Comparison of ENCODE assay signal across 9 mouse cellular contexts in genomic region chr1:78197351-78198234, GRCm38 (mm10). TPM values are rescaled to one million over a fixed set of nuclear protein-coding genes. Genes with fewer than 3 reads are reported as not detected.
DNase-seq lines count a peak whose midpoint lies in the region; ATAC-seq lines count a peak whose summit lies in the region.
"Had no signal": no experiment of that assay in that cellular context is flagged by ENCODE, and none has a peak within 500 bp of the region (broad histone marks: within the 10 kb centered on the region; RNA-seq: fewer than 3 reads in every experiment).

No protein-coding gene starts in this region.

- ATAC-seq in kidney, embryonic 16.5 days (ENCODE audit: low FRiP score, low TSS enrichment) = no peak
- no peak for ATAC-seq in embryonic facial prominence, embryonic 14.5 days (ENCODE audit: low read depth)
- peak; percentile 71 for ATAC-seq in neural tube, embryonic 14.5 days (ENCODE audit: low read depth)

- H3K4me1 ChIP-seq in kidney, embryonic 16.5 days (ENCODE audit: insufficient read depth, low read length) = peaks cover 12% of the 10 kb centered on the region
- no peaks in the 10 kb centered on the region for H3K4me1 ChIP-seq in embryonic facial prominence, embryonic 14.5 days (ENCODE audit: control insufficient read depth, insufficient read depth, low read length)
- H3K4me1 ChIP-seq in limb, embryonic 10.5 days = peaks cover 28% of the 10 kb centered on the region
- 0 out of 2 replicates have a peak, but pooled peaks cover 6% of the 10 kb centered on the region for H3K4me1 ChIP-seq in neural tube, embryonic 14.5 days (ENCODE audit: control insufficient read depth, insufficient read depth, low read length)

- H3K36me3 ChIP-seq in kidney, embryonic 16.5 days (ENCODE audit: insufficient read depth, low read length) = no peaks in the 10 kb centered on the region
- peaks cover 4% of the 10 kb centered on the region; the same call in 1 of the 2 replicates for H3K36me3 ChIP-seq in embryonic facial prominence, embryonic 14.5 days (ENCODE audit: control insufficient read depth, insufficient read depth, low read length)
- H3K36me3 ChIP-seq in limb, embryonic 10.5 days = no peaks in the 10 kb centered on the region
- no peaks in the 10 kb centered on the region for H3K36me3 ChIP-seq in neural tube, embryonic 14.5 days (ENCODE audit: control insufficient read depth, insufficient read depth, low read length)

- no peak overlapping the region for H3K9ac ChIP-seq in kidney, embryonic 16.5 days (replicated peaks; ENCODE audit: low read length)
- peak overlapping the region; percentile 87 for H3K9ac ChIP-seq in embryonic facial prominence, embryonic 14.5 days (ENCODE audit: low read depth, low read length)
- no peak overlapping the region for H3K9ac ChIP-seq in neural tube, embryonic 14.5 days (replicated peaks; ENCODE audit: low read depth, low read length)

- peak overlapping the region; percentile 42; the same call in 1 of the 2 replicates for H3K4me2 ChIP-seq in kidney, embryonic 16.5 days (replicated peaks; ENCODE audit: low read depth, low read length)
- peak overlapping the region; percentile 82 for H3K4me2 ChIP-seq in embryonic facial prominence, embryonic 14.5 days (ENCODE audit: low read depth, low read length)
- peak overlapping the region; percentile 49 for H3K4me2 ChIP-seq in neural tube, embryonic 14.5 days (ENCODE audit: low read depth, low read length)

- peaks cover 95% of the 10 kb centered on the region for H3K27me3 ChIP-seq in kidney, embryonic 16.5 days (ENCODE audit: insufficient read depth, low read length)
- H3K27me3 ChIP-seq in embryonic facial prominence, embryonic 14.5 days (replicated peaks; ENCODE audit: control insufficient read depth, insufficient read depth, low read length) = peaks cover 80% of the 10 kb centered on the region
- H3K27me3 ChIP-seq in limb, embryonic 10.5 days (ENCODE audit: low read depth, poor library complexity, severe bottlenecking) = peaks cover 99% of the 10 kb centered on the region
- H3K27me3 ChIP-seq in neural tube, embryonic 14.5 days (ENCODE audit: control insufficient read depth, insufficient read depth, low read length) = peaks cover 20% of the 10 kb centered on the region

- no peak overlapping the region for H3K27ac ChIP-seq in kidney, embryonic 16.5 days (ENCODE audit: low read length)
- H3K27ac ChIP-seq in embryonic facial prominence, embryonic 14.5 days (replicated peaks; ENCODE audit: low read depth, low read length) = peak overlapping the region; percentile 93
- no peak overlapping the region for H3K27ac ChIP-seq in limb, embryonic 10.5 days
- H3K27ac ChIP-seq in neural tube, embryonic 14.5 days (ENCODE audit: low read depth, low read length) = no peak overlapping the region

- no peak for DNase-seq in kidney, adult 11 months
- DNase-seq in embryonic facial prominence, embryonic 14.5 days (ENCODE audit: low spot score) = no peak
- DNase-seq in limb, embryonic 10.5 days (ENCODE audit: low spot score) = peak; percentile 47
- DNase-seq in left cerebral cortex, adult 18-20 months (ENCODE audit: low spot score in 2 of 2) = no peak
- DNase-seq in right cerebral cortex, postnatal 25 days = no peak
- DNase-seq: kidney, postnatal 25 days had no signal

- 1% methylated on average over 21 of the region's 21 CpGs for WGBS in kidney, embryonic 16.5 days
- WGBS in embryonic facial prominence, embryonic 14.5 days = 7% methylated on average over 21 of the region's 21 CpGs
- WGBS in limb, embryonic 10.5 days = under 1% methylated on average over 21 of the region's 21 CpGs
- 2% methylated on average over 21 of the region's 21 CpGs for WGBS in neural tube, embryonic 14.5 days

- peak overlapping the region; percentile 32 for H3K4me3 ChIP-seq in kidney, embryonic 16.5 days (ENCODE audit: low read length)
- peak overlapping the region; percentile 62 for H3K4me3 ChIP-seq in embryonic facial prominence, embryonic 14.5 days (ENCODE audit: low read depth, low read length)
- peak overlapping the region; percentile 50 for H3K4me3 ChIP-seq in limb, embryonic 10.5 days
- H3K4me3 ChIP-seq in neural tube, embryonic 14.5 days (ENCODE audit: low read depth, low read length) = peak overlapping the region; percentile 31

- H3K9me3 ChIP-seq in kidney, embryonic 16.5 days (ENCODE audit: low read length) = no peaks in the 10 kb centered on the region
- no peaks in the 10 kb centered on the region for H3K9me3 ChIP-seq in embryonic facial prominence, embryonic 14.5 days (ENCODE audit: control insufficient read depth, low read length)
- no peaks in the 10 kb centered on the region for H3K9me3 ChIP-seq in limb, embryonic 10.5 days (replicated peaks)
- H3K9me3 ChIP-seq in neural tube, embryonic 14.5 days (ENCODE audit: control insufficient read depth, low read length) = no peaks in the 10 kb centered on the region

RNA-seq across cellular contexts. Expression of gene Pax3, which starts 0.7 kb away (rescaled TPM):
- polyA plus RNA-seq in kidney, embryonic 16.5 days (2015; fragmentation: Nextera tagmentation; extraction: Ambion mirVana) = 0.05 TPM in 1 of 2 replicates, not detected in the other
- 9.4 and 12.4 TPM in 2 replicates for polyA plus RNA-seq in embryonic facial prominence, embryonic 14.5 days (2014; fragmentation: Nextera tagmentation; extraction: Ambion mirVana)
- polyA plus RNA-seq in limb, embryonic 10.5 days (2016; fragmentation: Nextera tagmentation; extraction: Ambion mirVana) = 11.5 and 12.6 TPM in 2 replicates
- polyA plus RNA-seq in neural tube, embryonic 14.5 days (2014; fragmentation: Nextera tagmentation; extraction: Ambion mirVana) = 4.6 and 6.3 TPM in 2 replicates
- not detected for total RNA-seq in left cerebral cortex, adult 18-20 months (2021)
- polyA plus RNA-seq: cortical plate, adult 2 months had no signal
